Mouse (Mus musculus): ENCODE measurements around the gene Crxos. TPM values are rescaled to one million over a fixed set of nuclear protein-coding genes. Genes with fewer than 3 reads are reported as not detected.

The Crxos gene
- polyA plus RNA-seq, 1 experiment from 2014 or later = 0.51 TPM

- peak; percentile 94 for ATAC-seq (ENCODE audit: low FRiP score, low read depth)
- peak within 1 kb of the TSS; percentile 73 for H3K27ac ChIP-seq (replicated peaks)
- 0% methylated on average over 33 of the region's 33 CpGs for WGBS
These were observed 39.9 kb downstream of the Crxos start, which contains the start of gene Selenow for GRCm38 (mm10) chr7:15922220-15922773. Selenow (minus strand) TSS chr7:15922402.

DNA sequence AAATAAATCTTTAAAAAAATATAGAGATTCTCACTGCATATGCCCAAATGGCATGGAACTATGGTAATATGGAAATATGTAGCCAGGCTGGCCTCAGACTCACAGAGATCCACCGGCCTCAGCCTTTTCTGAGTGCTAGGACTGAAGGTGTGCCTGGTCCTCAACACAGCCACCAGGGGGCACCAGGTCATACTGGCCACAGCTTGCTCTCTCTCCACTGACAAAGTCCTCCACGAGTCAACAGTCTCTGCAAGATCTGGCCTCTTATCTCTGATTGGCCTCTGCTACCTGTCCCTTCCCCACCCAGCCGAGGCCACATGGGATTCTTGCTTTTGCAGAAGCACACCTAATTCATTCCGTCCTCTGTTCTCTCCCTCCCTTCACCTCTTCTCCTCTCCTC, 47.5 kb downstream of the Crxos start:
- no peaks in the 10 kb centered on the region for H3K4me1 ChIP-seq
- WGBS = 39% methylated on average over 4 of the region's 4 CpGs
- H3K36me3 ChIP-seq = 0 out of 2 replicates have a peak, but pooled peaks cover 2% of the 10 kb centered on the region
- H3K27me3 ChIP-seq = no peaks in the 10 kb centered on the region
- H3K9ac ChIP-seq (replicated peaks) = no peak overlapping the region
- H3K9me3 ChIP-seq = no peaks in the 10 kb centered on the region
- H3K4me3 ChIP-seq = no peak overlapping the region
- peak; percentile 52; the same call in 1 of the 2 replicates for ATAC-seq (ENCODE audit: low FRiP score, low read depth)
- no peak overlapping the region for H3K4me2 ChIP-seq (replicated peaks)
- no peak overlapping the region for H3K27ac ChIP-seq (replicated peaks)

More at GRCm38 (mm10) chr7:15922220-15922773, 39.9 kb downstream of the Crxos start, which contains the start of gene Selenow:
- Histone ChIP-seq H3K4me3 (peak within 1 kb of the TSS; percentile 76), H3K27me3 (no peaks in the 10 kb centered on the region; the same call in 1 of the 2 replicates), H3K4me2 (replicated peaks) (peak within 1 kb of the TSS; percentile 92), H3K36me3 (peaks cover 29% of the 10 kb centered on the region), H3K9me3 (no peaks in the 10 kb centered on the region), H3K4me1 (peaks cover 20% of the 10 kb centered on the region), H3K9ac (replicated peaks) (peak within 1 kb of the TSS; percentile 83)

DNA sequence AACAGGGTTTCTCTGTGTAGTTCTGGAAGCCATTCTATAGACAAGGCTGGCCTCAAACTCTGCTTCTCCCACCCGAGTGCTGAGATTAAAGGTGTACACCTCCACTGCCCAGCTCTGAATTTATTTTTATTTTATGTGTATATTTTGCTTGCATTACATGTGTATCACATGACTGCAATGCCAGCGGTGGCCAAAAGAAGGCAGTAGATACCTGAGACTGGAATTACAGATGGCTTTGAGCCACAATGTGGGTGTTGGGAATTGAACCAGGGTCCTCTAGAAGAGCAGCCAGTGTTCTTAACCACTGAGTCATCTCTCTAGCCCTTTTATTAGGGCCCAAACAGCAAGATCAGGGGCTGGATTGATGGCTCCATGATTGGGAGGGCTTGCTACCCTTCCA, 48.1 kb downstream of the Crxos start:
- Histone ChIP-seq H3K4me1 (no peaks in the 10 kb centered on the region), H3K9me3 (no peaks in the 10 kb centered on the region), H3K4me2 (replicated peaks) (no peak overlapping the region), H3K36me3 (peaks cover 8% of the 10 kb centered on the region; the same call in 1 of the 2 replicates), H3K27me3 (no peaks in the 10 kb centered on the region), H3K27ac (replicated peaks) (no peak overlapping the region), H3K4me3 (no peak overlapping the region), H3K9ac (replicated peaks) (no peak overlapping the region)
- 63% methylated on average over 2 of the region's 2 CpGs for WGBS
- no peak for ATAC-seq (ENCODE audit: low FRiP score, low read depth)

DNA sequence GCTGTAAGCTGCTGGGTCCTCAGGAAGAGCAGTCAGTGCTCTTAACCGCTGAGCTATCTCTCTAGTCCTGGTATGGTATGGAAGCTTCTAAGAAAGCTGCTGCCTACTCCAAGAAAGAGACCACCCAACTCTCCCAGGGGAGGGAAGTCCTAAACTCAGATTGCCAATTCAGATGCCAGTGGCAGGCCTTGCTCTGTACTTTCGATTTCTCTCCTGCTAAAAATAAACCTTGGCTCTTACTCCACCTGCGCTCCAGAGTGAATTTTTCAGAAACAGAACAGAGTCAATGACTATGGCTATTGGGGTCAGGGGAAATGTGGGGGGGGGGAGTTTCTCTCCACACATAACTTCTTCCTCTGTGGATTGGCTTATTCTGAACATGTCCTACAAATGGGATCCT, 49.2 kb downstream of the Crxos start:
- Histone ChIP-seq H3K9me3 (no peaks in the 10 kb centered on the region), H3K27me3 (no peaks in the 10 kb centered on the region), H3K4me1 (no peaks in the 10 kb centered on the region), H3K9ac (replicated peaks) (no peak overlapping the region), H3K4me2 (replicated peaks) (no peak overlapping the region), H3K4me3 (no peak overlapping the region), H3K27ac (replicated peaks) (no peak overlapping the region), H3K36me3 (peaks cover 14% of the 10 kb centered on the region)
- WGBS = 77% methylated on average over 3 of the region's 3 CpGs
- ATAC-seq (ENCODE audit: low FRiP score, low read depth) = no peak

DNA sequence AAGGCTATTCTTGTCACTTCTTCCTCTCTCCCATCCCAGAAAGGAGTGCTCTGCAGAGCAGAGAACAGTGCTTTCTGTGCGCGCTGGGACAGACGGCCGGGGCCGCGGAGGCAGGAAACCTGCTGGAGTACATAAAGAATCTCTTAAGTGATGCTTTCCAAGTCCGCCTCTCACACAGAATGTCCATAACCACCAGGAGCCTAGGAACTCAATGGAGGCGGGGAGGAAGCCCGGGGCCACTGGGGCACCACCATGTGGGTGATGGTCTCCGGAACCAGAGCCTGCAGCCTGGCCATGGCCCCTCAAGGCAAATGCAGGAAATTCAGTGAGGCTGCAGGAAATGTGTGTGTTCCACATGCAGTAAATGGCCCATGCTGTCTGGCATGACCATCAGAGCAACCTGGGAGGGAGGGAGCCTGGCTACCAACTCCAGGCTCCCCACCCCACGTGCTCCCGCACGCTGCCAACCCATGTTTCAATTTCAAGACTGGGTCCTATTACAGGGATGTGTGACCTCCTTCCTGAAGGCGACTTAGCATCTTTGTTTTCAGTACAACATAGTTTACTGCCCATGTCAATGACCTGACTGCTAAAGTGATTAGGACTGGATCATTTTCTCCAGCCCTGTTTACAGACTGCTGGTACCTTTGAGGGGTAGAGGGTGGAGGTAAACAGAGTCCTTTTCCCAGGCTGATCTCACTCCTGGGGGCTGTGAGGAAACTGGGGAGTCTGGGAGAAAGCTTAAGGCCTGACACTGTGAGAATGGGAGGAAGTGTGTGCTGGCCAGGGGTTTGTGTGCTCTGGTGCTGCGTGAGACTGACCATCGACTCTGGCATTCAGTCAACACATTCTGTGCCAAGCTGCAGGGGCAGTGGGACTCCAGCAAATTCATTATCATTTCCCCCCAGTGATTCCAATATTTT, 51.3 kb downstream of the Crxos start:
- H3K9ac ChIP-seq (replicated peaks) = no peak overlapping the region
- H3K9me3 ChIP-seq = no peaks in the 10 kb centered on the region
- H3K36me3 ChIP-seq = peaks cover 35% of the 10 kb centered on the region
- H3K27ac ChIP-seq (replicated peaks) = no peak overlapping the region
- no peak overlapping the region for H3K4me3 ChIP-seq
- H3K4me2 ChIP-seq (replicated peaks) = no peak overlapping the region
- no peaks in the 10 kb centered on the region for H3K4me1 ChIP-seq
- WGBS = 66% methylated on average over 16 of the region's 16 CpGs
- no peaks in the 10 kb centered on the region for H3K27me3 ChIP-seq
- ATAC-seq (ENCODE audit: low FRiP score, low read depth) = no peak

DNA sequence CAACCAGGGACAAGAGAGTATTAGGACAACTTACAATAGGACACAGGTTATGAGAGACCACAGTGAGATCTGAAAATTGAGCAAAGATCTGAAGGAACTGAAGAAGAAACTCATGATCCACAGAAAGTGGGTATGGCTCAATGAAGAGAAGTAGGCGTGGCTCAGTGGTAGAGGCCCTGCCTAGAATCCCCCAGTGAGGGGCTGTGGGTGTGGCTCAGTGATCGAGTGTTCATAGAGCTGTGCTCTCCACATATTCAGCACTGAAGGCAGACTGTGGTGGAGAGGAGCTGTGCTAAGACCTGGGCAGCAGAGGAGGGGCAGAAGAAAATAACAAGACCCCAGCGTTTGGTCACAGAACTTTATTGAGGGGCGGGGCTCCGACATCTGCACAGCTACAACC, 55.1 kb downstream of the Crxos start:
- Histone ChIP-seq H3K4me2 (replicated peaks) (no peak overlapping the region), H3K36me3 (peaks cover 73% of the 10 kb centered on the region), H3K4me1 (no peaks in the 10 kb centered on the region), H3K27ac (replicated peaks) (no peak overlapping the region), H3K9ac (replicated peaks) (no peak overlapping the region), H3K4me3 (no peak overlapping the region), H3K9me3 (no peaks in the 10 kb centered on the region), H3K27me3 (no peaks in the 10 kb centered on the region)
- 89% methylated on average over 5 of the region's 5 CpGs for WGBS
- ATAC-seq (ENCODE audit: low FRiP score, low read depth) = no peak

DNA sequence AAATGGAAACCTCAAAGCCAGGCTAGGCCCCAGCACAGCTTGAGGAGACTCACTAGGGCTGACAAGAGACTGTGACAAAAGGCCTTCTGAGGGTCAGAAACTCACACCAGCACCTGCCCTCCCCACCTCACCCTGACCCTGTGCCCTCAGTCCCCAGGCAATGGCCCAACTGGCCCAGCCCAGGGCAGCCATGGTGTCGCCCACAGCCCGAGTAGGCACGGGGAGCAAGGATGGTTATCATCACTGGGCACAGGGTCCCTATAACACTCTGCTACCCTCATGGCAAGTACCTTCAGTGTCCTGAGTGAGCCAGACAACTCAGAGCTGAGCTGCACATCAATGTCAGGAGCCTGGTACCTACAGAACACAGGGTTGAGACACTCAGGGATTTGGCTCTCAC, 56.2 kb downstream of the Crxos start:
- H3K27ac ChIP-seq (replicated peaks) = no peak overlapping the region
- no peaks in the 10 kb centered on the region for H3K4me1 ChIP-seq
- no peak overlapping the region for H3K4me2 ChIP-seq (replicated peaks)
- ATAC-seq (ENCODE audit: low FRiP score, low read depth) = no peak
- H3K4me3 ChIP-seq = no peak overlapping the region
- no peaks in the 10 kb centered on the region for H3K27me3 ChIP-seq
- peaks cover 84% of the 10 kb centered on the region for H3K36me3 ChIP-seq
- WGBS = 93% methylated on average over 3 of the region's 3 CpGs
- no peak overlapping the region for H3K9ac ChIP-seq (replicated peaks)
- no peaks in the 10 kb centered on the region for H3K9me3 ChIP-seq

DNA sequence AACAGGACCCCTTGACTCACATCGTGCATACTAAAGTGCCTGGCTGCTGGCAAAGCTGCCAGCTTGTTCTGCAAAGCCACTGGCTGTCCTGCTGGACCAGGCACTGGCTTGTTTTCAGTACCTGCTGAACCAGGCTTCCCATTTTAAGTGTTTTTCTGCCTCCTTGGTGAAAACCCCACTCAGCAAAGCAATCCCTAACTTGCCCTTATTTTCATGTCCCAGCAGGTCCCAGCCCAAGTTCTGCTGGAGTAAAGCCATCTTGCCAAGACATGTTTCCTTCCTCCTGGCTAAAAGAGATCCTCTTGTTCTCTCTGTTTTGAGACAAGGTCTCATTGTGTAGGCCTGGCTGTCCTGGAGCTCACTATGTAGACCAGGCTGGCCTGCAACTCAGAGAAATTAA, 61.9 kb downstream of the Crxos start:
- H3K36me3 ChIP-seq = peaks cover 51% of the 10 kb centered on the region
- H3K27ac ChIP-seq (replicated peaks) = no peak overlapping the region
- WGBS = 96% methylated on average over 1 of the region's 1 CpGs
- H3K9me3 ChIP-seq = no peaks in the 10 kb centered on the region
- no peak overlapping the region for H3K4me3 ChIP-seq
- peaks cover 8% of the 10 kb centered on the region; the same call in 1 of the 2 replicates for H3K27me3 ChIP-seq
- peaks cover 21% of the 10 kb centered on the region for H3K4me1 ChIP-seq
- ATAC-seq (ENCODE audit: low FRiP score, low read depth) = no peak
- H3K9ac ChIP-seq (replicated peaks) = no peak overlapping the region
- H3K4me2 ChIP-seq (replicated peaks) = peak overlapping the region; percentile 79; the same call in 1 of the 2 replicates

- peaks cover 42% of the 10 kb centered on the region for H3K36me3 ChIP-seq
- WGBS = 6% methylated on average over 8 of the region's 8 CpGs
- 0 out of 2 replicates have a peak, but pooled peaks have one; percentile 0 for ATAC-seq (ENCODE audit: low FRiP score, low read depth)
- H3K4me3 ChIP-seq = peak overlapping the region; percentile 81
- peak overlapping the region; percentile 68 for H3K9ac ChIP-seq (replicated peaks)
- peak overlapping the region; percentile 79 for H3K4me2 ChIP-seq (replicated peaks)
- H3K27ac ChIP-seq (replicated peaks) = peak overlapping the region; percentile 93; the same call in 1 of the 2 replicates
- no peaks in the 10 kb centered on the region for H3K9me3 ChIP-seq
- H3K4me1 ChIP-seq = peaks cover 21% of the 10 kb centered on the region
- peaks cover 8% of the 10 kb centered on the region; the same call in 1 of the 2 replicates for H3K27me3 ChIP-seq
These were observed 62.8 kb downstream of the Crxos start for GRCm38 (mm10) chr7:15945211-15945610.

GRCm38 (mm10) chr7:15945721-15946536, 63.5 kb downstream of the Crxos start, which contains the start of gene Nop53:
Nop53 (minus strand) TSS chr7:15946074.
- peak; percentile 95 for ATAC-seq (ENCODE audit: low FRiP score, low read depth)
- Histone ChIP-seq H3K4me1 (peaks cover 21% of the 10 kb centered on the region), H3K9me3 (no peaks in the 10 kb centered on the region), H3K27me3 (peaks cover 8% of the 10 kb centered on the region; the same call in 1 of the 2 replicates), H3K9ac (replicated peaks) (peak within 1 kb of the TSS; percentile 68), H3K36me3 (peaks cover 35% of the 10 kb centered on the region), H3K4me3 (peak within 1 kb of the TSS; percentile 81), H3K4me2 (replicated peaks) (peak within 1 kb of the TSS; percentile 79), H3K27ac (replicated peaks) (peak within 1 kb of the TSS; percentile 93)
- 2% methylated on average over 59 of the region's 59 CpGs for WGBS

GRCm38 (mm10) chr7:15947653-15948260, 65.3 kb downstream of the Crxos start:
- Histone ChIP-seq H3K27me3 (peaks cover 8% of the 10 kb centered on the region; the same call in 1 of the 2 replicates), H3K9me3 (no peaks in the 10 kb centered on the region), H3K27ac (replicated peaks) (no peak overlapping the region), H3K9ac (replicated peaks) (no peak overlapping the region; the same call in 1 of the 2 replicates), H3K4me1 (peaks cover 21% of the 10 kb centered on the region), H3K4me2 (replicated peaks) (peak overlapping the region; percentile 37; the same call in 1 of the 2 replicates), H3K4me3 (no peak overlapping the region), H3K36me3 (peaks cover 17% of the 10 kb centered on the region)
- 39% methylated on average over 4 of the region's 4 CpGs for whole genome bisulfite sequencing
- ATAC-seq (ENCODE audit: low FRiP score, low read depth) = no peak

Measured in midbrain, embryonic 12.5 days (tissue).